Mouse (Mus musculus) heart, adult 2 months (tissue): ENCODE measurements at regions not wholly inside any gene's neighbourhood (a gene's known extent, or its start where the extent isn't known, plus 50 kb on each side); places are given as distances from the start of the nearest gene placed in this dataset.

Experiments used
- DNase-seq, 2 experiments: peaks; one replicate each; pipeline ENCODE4 v3.0.0; 2021
- H3K27ac ChIP-seq: fragments of 200-600 bp; 2 replicates; pipeline ENCODE4 v1.8.1; 2022
- H3K27me3 ChIP-seq: fragments of 200-500 bp; 2 replicates; pipeline ENCODE4 v1.6.1; 2012; ENCODE audit warnings: mild to moderate bottlenecking, low read length, inconsistent platforms, mixed read lengths; ENCODE audit not compliant: control insufficient read depth, insufficient read depth
- H3K36me3 ChIP-seq: fragments of 200-500 bp; 2 replicates; pipeline ENCODE4 v1.6.1; 2012; ENCODE audit warnings: low read length, inconsistent platforms; ENCODE audit not compliant: control insufficient read depth, insufficient read depth
- H3K4me1 ChIP-seq: fragments of 200-500 bp; 2 replicates; pipeline ENCODE4 v1.6.1; 2011; ENCODE audit warnings: low read length; ENCODE audit not compliant: control insufficient read depth, insufficient read depth
- H3K4me3 ChIP-seq: fragments of 200-600 bp; 2 replicates; pipeline ENCODE4 v1.8.1; 2022
- H3K79me2 ChIP-seq: fragments of 200-500 bp; replicated peaks from 2 replicates; pipeline ENCODE4 v1.6.1; 2012; ENCODE audit warnings: mild to moderate bottlenecking, inconsistent platforms, low read length, moderate library complexity, mixed read lengths; ENCODE audit not compliant: control insufficient read depth, insufficient read depth
- H3K9ac ChIP-seq: fragments of 200-500 bp; 2 replicates; pipeline ENCODE4 v1.6.1; 2012; ENCODE audit warnings: low read depth, mild to moderate bottlenecking, control low read depth, inconsistent platforms, low read length, mixed read lengths
- CTCF ChIP-seq: fragments of 200-600 bp; IDR thresholded peaks from 2 replicates; pipeline ENCODE4 v1.8.1; 2022; ENCODE audit warnings: antibody characterized with exemption, mild to moderate bottlenecking, moderate library complexity
- EP300 ChIP-seq: fragments of 200-500 bp; IDR thresholded peaks from 2 replicates; pipeline ENCODE4 v1.6.1; 2011; ENCODE audit warnings: low read depth, low read length, control low read depth; ENCODE audit not compliant: insufficient read depth
- POLR2A ChIP-seq: fragments of 200-500 bp; IDR thresholded peaks from 2 replicates; pipeline ENCODE4 v1.6.1; 2011; ENCODE audit warnings: mild to moderate bottlenecking, low read depth, low read length, control low read depth; ENCODE audit not compliant: insufficient read depth
- WGBS: fragments of 180-500 bp; shearing (Covaris S2); methylation state at CpG from one replicate; pipeline ENCODE4 v1.1.7; 2018; 5-methylcytosine and 5-hydroxymethylcytosine counted together
- intact Hi-C: fragments of 180-260 bp; cut with DNase I; formaldehyde crosslinking; loops from one replicate; pipeline ENCODE4 v1.15.1; 2025

DNA sequence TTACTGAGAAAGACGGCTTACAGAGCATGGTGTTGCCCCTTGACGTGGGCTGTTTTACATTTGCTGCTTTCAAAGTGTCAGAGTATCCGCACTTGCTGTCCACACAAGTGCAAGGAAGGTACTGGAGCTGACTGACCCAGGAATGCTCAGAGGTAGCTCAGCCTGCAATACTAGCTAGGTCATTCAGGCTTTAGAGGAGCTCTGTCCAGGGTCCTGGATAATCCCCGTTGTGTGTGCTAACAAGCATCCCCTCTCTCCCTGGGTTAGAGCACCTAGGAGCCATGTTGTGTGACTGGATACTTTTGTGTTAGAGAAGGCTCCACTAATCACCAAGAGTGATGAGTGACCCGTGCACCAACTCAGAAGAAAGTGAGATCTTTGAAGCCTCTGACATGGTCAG is 431.9 kb upstream of the 3110018I06Rik start:
- 28% methylated on average over 5 of the region's 5 CpGs for WGBS
- H3K4me3 ChIP-seq = no peak overlapping the region
- H3K27ac ChIP-seq = no peak overlapping the region
- H3K9ac ChIP-seq = no peak overlapping the region
- no peaks in the 10 kb centered on the region for H3K36me3 ChIP-seq
- no peaks in the 10 kb centered on the region for H3K27me3 ChIP-seq
- H3K79me2 ChIP-seq = no peaks in the 10 kb centered on the region
- no peak for TF ChIP-seq POLR2A
- no peak for TF ChIP-seq EP300
- no peak for TF ChIP-seq CTCF
- H3K4me1 ChIP-seq = no peaks in the 10 kb centered on the region
- intact Hi-C loops = no loop called here
- no peak for DNase-seq

DNA sequence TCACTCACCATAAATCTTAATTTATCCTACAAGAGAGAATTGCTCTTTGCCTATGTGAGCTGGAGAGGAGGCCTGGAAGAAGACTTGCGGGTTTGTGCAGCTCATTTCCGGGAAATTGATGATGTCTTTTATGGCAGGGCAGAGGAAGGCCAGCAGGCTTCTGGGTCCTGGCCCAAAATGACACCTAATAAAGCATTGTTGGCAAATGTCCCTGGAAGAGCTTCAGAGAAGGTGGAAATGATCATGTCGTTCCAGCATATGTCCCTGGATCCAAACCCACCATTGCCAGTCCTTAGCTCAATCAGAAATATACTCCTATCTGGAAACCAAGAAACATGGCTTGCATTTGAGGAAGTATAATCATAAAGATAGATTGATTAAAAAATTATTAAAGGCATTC is 427.9 kb upstream of the 3110018I06Rik start:
- no peaks in the 10 kb centered on the region for H3K36me3 ChIP-seq
- intact Hi-C loops = no loop called here
- no peak overlapping the region for H3K27ac ChIP-seq
- no peak overlapping the region for H3K9ac ChIP-seq
- no peak for DNase-seq
- WGBS = 64% methylated on average over 3 of the region's 3 CpGs
- H3K4me1 ChIP-seq = no peaks in the 10 kb centered on the region
- H3K79me2 ChIP-seq = no peaks in the 10 kb centered on the region
- TF ChIP-seq CTCF (no peak), POLR2A (no peak), EP300 (no peak)
- H3K4me3 ChIP-seq = no peak overlapping the region
- H3K27me3 ChIP-seq = no peaks in the 10 kb centered on the region

DNA sequence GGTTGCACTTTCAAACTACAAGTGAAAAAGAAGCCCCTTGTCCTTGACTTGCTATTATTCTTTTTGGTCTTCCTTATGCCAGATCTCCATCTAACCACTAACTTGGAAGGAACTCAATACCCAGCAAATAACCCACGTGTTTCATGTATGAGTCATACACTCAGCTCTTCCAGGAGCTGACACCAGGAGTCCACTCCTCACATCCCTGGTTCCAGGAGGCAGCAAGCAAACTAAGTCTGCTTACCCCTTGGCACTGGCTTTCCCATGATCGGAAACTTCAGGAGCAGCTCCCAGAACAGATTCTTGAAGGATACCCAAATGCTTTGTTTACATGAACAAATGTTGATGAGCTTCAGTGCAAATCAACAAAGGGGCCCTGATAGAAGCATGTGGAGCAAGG is 421.1 kb upstream of the 3110018I06Rik start:
- no peak overlapping the region for H3K4me3 ChIP-seq
- H3K9ac ChIP-seq = no peak overlapping the region
- H3K79me2 ChIP-seq = no peaks in the 10 kb centered on the region
- no peak for TF ChIP-seq POLR2A
- TF ChIP-seq EP300 = no peak
- no peak for TF ChIP-seq CTCF
- no peaks in the 10 kb centered on the region for H3K4me1 ChIP-seq
- 69% methylated on average over 2 of the region's 2 CpGs for WGBS
- H3K27me3 ChIP-seq = no peaks in the 10 kb centered on the region
- H3K27ac ChIP-seq = no peak overlapping the region
- DNase-seq = no peak
- H3K36me3 ChIP-seq = no peaks in the 10 kb centered on the region
- intact Hi-C loops = no loop called here

DNA sequence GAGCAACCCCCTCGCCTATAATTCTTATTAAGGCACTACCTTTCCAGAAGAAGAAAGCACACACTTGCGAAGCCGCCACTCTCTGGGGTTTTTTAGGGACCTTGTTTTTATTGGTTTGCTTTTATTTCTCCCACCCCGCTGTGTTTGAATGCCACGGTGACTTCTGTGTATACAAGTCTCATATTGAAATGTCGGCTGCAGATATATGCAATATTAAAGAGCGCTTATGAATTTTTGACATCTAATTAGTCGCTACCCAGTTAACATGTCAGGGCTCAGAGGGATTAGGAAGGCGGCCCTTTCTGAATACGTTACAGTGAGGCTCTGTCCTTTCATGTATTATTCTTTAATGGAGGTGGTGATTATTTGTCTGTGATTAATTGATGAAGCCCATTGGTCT is 405.9 kb upstream of the 3110018I06Rik start:
- H3K4me3 ChIP-seq = no peak overlapping the region
- TF ChIP-seq POLR2A = no peak
- no peak for TF ChIP-seq CTCF
- no peak for TF ChIP-seq EP300
- no peaks in the 10 kb centered on the region for H3K27me3 ChIP-seq
- WGBS = 81% methylated on average over 10 of the region's 10 CpGs
- H3K79me2 ChIP-seq = 0 out of 2 replicates have a peak, but pooled peaks cover 2% of the 10 kb centered on the region
- H3K36me3 ChIP-seq = no peaks in the 10 kb centered on the region
- no peak for DNase-seq
- no peaks in the 10 kb centered on the region for H3K4me1 ChIP-seq
- no peak overlapping the region for H3K27ac ChIP-seq
- H3K9ac ChIP-seq = no peak overlapping the region
- intact Hi-C loops = no loop called here

DNA sequence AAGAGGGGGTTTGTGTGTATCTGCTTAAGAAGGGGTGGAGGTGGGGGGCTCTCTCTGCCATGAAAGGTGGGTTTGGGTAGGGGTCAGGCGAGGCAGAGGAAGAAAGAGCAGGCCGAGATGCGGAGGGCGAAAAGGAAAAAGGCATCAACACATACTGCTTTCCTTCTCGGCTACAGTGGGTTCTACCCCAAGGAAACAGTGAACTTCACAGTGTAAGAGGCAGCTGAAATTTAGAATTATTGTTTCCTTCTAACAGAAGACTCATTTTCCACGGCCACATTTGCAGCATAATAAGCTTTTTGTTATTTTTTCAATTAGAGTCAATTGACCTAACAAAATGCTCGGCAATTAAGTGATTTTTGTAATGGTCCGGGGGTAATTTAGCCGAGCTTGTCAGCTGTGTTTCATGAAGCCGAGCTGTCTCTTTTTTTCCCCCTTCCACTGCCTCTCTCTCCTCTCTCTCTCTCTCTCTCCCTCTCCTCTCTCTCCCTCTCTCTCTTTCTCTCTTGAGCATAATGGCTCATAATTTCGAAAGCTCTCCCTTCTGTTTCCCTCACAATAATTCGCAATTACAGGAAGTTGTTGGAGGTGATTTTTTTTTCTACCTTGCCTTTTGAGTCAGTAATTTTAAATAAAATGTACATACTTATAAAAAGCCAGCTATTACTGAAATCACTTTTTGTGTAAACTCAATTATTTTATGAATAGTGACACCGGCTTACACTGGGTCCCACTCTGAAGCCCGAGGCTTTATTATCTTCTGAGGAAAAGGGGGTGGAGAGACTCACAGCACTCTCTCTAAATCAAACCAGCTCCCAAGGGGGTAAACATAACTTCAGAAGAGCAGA is 403.1 kb upstream of the 3110018I06Rik start:
- intact Hi-C loops = no loop called here
- DNase-seq = no peak
- no peaks in the 10 kb centered on the region for H3K36me3 ChIP-seq
- no peaks in the 10 kb centered on the region for H3K27me3 ChIP-seq
- H3K4me1 ChIP-seq = no peaks in the 10 kb centered on the region
- WGBS = 67% methylated on average over 14 of the region's 14 CpGs
- no peak overlapping the region for H3K27ac ChIP-seq
- no peak for TF ChIP-seq POLR2A
- no peak for TF ChIP-seq CTCF
- TF ChIP-seq EP300 = no peak
- H3K9ac ChIP-seq = no peak overlapping the region
- H3K4me3 ChIP-seq = no peak overlapping the region
- 0 out of 2 replicates have a peak, but pooled peaks cover 2% of the 10 kb centered on the region for H3K79me2 ChIP-seq

DNA sequence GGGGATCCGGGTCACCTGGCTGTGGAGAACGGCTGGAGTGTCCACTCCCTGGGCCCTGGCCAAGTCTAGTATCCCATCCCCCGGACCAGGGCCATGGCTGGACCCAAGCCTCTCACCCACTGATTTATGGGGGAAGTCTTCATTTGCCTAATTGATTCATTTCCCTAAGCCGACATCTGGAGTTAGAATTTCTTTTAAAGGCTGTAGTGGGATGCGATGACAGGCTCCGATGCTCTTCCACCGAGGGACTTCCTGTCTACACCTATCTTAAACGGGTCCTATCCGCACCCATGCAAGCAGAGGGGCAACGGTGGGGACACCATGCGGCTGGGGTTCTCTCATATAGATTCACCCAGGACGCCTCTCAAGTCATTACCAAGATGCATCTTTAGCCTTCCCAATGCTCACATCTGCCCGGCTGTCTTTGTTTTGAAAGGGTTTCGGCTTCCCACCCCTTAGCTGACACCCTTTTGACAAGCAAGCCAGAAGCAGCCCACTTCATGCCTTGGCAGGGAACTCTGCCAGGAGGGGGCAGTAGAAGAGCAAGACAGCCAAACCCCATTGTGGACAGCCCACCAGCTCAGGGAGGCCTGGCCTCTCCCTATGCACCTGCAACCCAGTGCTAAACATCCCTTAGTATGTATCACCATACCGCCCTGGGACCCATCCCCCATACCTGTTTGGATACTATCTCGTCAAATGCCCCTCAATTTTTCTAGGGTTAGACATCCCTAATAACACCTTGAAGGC is 402.4 kb upstream of the 3110018I06Rik start:
- H3K79me2 ChIP-seq = 0 out of 2 replicates have a peak, but pooled peaks cover 2% of the 10 kb centered on the region
- H3K27me3 ChIP-seq = no peaks in the 10 kb centered on the region
- intact Hi-C loops = loop anchor here (2.0 kb wide), 1 partner anchor 913 kb away; no protein-coding TSS in a partner anchor
- TF ChIP-seq EP300 (no peak), CTCF (peak; percentile 56)
- H3K36me3 ChIP-seq = no peaks in the 10 kb centered on the region
- H3K9ac ChIP-seq = no peak overlapping the region
- no peaks in the 10 kb centered on the region for H3K4me1 ChIP-seq
- peak; percentile 22 to 23 for DNase-seq
- no peak overlapping the region for H3K4me3 ChIP-seq
- WGBS = 33% methylated on average over 16 of the region's 16 CpGs
- H3K27ac ChIP-seq = no peak overlapping the region
